Mouse (Mus musculus): ENCODE data around the gene Hfe2.

Hfe2 gene

GRCm38 (mm10) chr3:96557694-96558093 lies 32.7 kb downstream of the Hfe2 start, which contains the start of gene Txnip:
Gene Txnip (plus strand): TSS chr3:96557957.
- DNase-seq (ENCODE audit: extremely low spot score, low spot score) = peak; percentile 100

GRCm38 (mm10) chr3:96558159-96558558 lies 33.2 kb downstream of the Hfe2 start:
- peak; percentile 47 for DNase-seq (ENCODE audit: extremely low spot score, low spot score)

- no peak for DNase-seq (ENCODE audit: extremely low spot score, low spot score)
Measured at GRCm38 (mm10) chr3:96558668-96559196, 33.8 kb downstream of the Hfe2 start.

GRCm38 (mm10) chr3:96559398-96559910 lies 34.5 kb downstream of the Hfe2 start:
- no peak for DNase-seq (ENCODE audit: extremely low spot score, low spot score)

- DNase-seq (ENCODE audit: extremely low spot score, low spot score) = no peak
Measured at GRCm38 (mm10) chr3:96559911-96560850, 35.2 kb downstream of the Hfe2 start.

GRCm38 (mm10) chr3:96560881-96561668 lies 36.1 kb downstream of the Hfe2 start:
- no peak for DNase-seq (ENCODE audit: extremely low spot score, low spot score)

GRCm38 (mm10) chr3:96561946-96562681 lies 37.1 kb downstream of the Hfe2 start:
- DNase-seq (ENCODE audit: extremely low spot score, low spot score) = no peak

- DNase-seq (ENCODE audit: extremely low spot score, low spot score) = no peak
Measured at GRCm38 (mm10) chr3:96563267-96563666, 38.3 kb downstream of the Hfe2 start.

GRCm38 (mm10) chr3:96563911-96564632 lies 39.1 kb downstream of the Hfe2 start:
- no peak for DNase-seq (ENCODE audit: extremely low spot score, low spot score)

GRCm38 (mm10) chr3:96564633-96565032 lies 39.7 kb downstream of the Hfe2 start:
- DNase-seq (ENCODE audit: extremely low spot score, low spot score) = no peak

GRCm38 (mm10) chr3:96565105-96565504 lies 40.1 kb downstream of the Hfe2 start:
- no peak for DNase-seq (ENCODE audit: extremely low spot score, low spot score)

GRCm38 (mm10) chr3:96566661-96567450 lies 41.9 kb downstream of the Hfe2 start:
- no peak for DNase-seq (ENCODE audit: extremely low spot score, low spot score)

- DNase-seq (ENCODE audit: extremely low spot score, low spot score) = no peak
Measured at GRCm38 (mm10) chr3:96568605-96569004, 43.6 kb downstream of the Hfe2 start.

GRCm38 (mm10) chr3:96569506-96569905 lies 44.5 kb downstream of the Hfe2 start:
- no peak for DNase-seq (ENCODE audit: extremely low spot score, low spot score)

- no peak for DNase-seq (ENCODE audit: extremely low spot score, low spot score)
Measured at GRCm38 (mm10) chr3:96569966-96570605, 45.1 kb downstream of the Hfe2 start.

GRCm38 (mm10) chr3:96570643-96571042 lies 45.7 kb downstream of the Hfe2 start:
- no peak for DNase-seq (ENCODE audit: extremely low spot score, low spot score)

GRCm38 (mm10) chr3:96571336-96571735 lies 46.4 kb downstream of the Hfe2 start:
- no peak for DNase-seq (ENCODE audit: extremely low spot score, low spot score)

- no peak for DNase-seq (ENCODE audit: extremely low spot score, low spot score)
Measured at GRCm38 (mm10) chr3:96571896-96572698, 47.1 kb downstream of the Hfe2 start.

Measured in neural tube, embryonic 10.5 days (tissue).